Mouse (Mus musculus): ENCODE measurements around the gene Syngr2. TPM values are rescaled to one million over a fixed set of nuclear protein-coding genes. Genes with fewer than 3 reads are reported as not detected.

Gene Syngr2
- total and polyA plus RNA-seq, 2 experiments from 2014 or later = 14.0 to 25.3 TPM

- WGBS = 12% methylated on average over 38 of the region's 38 CpGs
- peak; percentile 48; the same call in 1 of the 2 replicates for ATAC-seq (ENCODE audit: low FRiP score)
- Histone ChIP-seq H3K4me1 (ENCODE audit: insufficient read depth, low read length) (no peaks in the 10 kb centered on the region; the same call in 1 of the 2 replicates), H3K9me3 (ENCODE audit: low read length) (no peaks in the 10 kb centered on the region), H3K36me3 (ENCODE audit: insufficient read depth, low read length) (no peaks in the 10 kb centered on the region), H3K27me3 (ENCODE audit: insufficient read depth, low read length) (peaks cover 28% of the 10 kb centered on the region), H3K27ac (ENCODE audit: low read depth, low read length) (peak overlapping the region; percentile 57), H3K4me2 (ENCODE audit: low read depth, low read length, poor library complexity, severe bottlenecking) (peak overlapping the region; percentile 44), H3K4me3 (ENCODE audit: low read depth, low read length) (peak overlapping the region; percentile 23), H3K9ac (replicated peaks; ENCODE audit: low read length, poor library complexity, severe bottlenecking) (no peak overlapping the region)
- DNase-seq (ENCODE audit: low spot score) = peak; percentile 71
- no peak for TF ChIP-seq CTCF (IDR thresholded peaks at IDR 0.05)
Measured at GRCm38 (mm10) chr11:117779434-117780198, 29.9 kb upstream of the Syngr2 start.

- Histone ChIP-seq H3K4me3 (ENCODE audit: low read depth, low read length) (peak overlapping the region; percentile 23), H3K27me3 (ENCODE audit: insufficient read depth, low read length) (peaks cover 28% of the 10 kb centered on the region), H3K4me2 (ENCODE audit: low read depth, low read length, poor library complexity, severe bottlenecking) (peak overlapping the region; percentile 44), H3K27ac (ENCODE audit: low read depth, low read length) (peak overlapping the region; percentile 57; the same call in 1 of the 2 replicates), H3K36me3 (ENCODE audit: insufficient read depth, low read length) (no peaks in the 10 kb centered on the region), H3K9ac (replicated peaks; ENCODE audit: low read length, poor library complexity, severe bottlenecking) (no peak overlapping the region), H3K9me3 (ENCODE audit: low read length) (no peaks in the 10 kb centered on the region), H3K4me1 (ENCODE audit: insufficient read depth, low read length) (no peaks in the 10 kb centered on the region; the same call in 1 of the 2 replicates)
- TF ChIP-seq CTCF (IDR thresholded peaks at IDR 0.05) = no peak
- 2% methylated on average over 17 of the region's 17 CpGs for WGBS
- DNase-seq (ENCODE audit: low spot score) (no peak), ATAC-seq (ENCODE audit: low FRiP score) (no peak)
Measured at GRCm38 (mm10) chr11:117780199-117780515, 29.3 kb upstream of the Syngr2 start.

- H3K4me3 ChIP-seq (ENCODE audit: low read depth, low read length) = peak overlapping the region; percentile 23; the same call in 1 of the 2 replicates
- H3K27ac ChIP-seq (ENCODE audit: low read depth, low read length) = no peak overlapping the region; the same call in 1 of the 2 replicates
- WGBS = 8% methylated on average over 19 of the region's 19 CpGs
- peak overlapping the region; percentile 44 for H3K4me2 ChIP-seq (ENCODE audit: low read depth, low read length, poor library complexity, severe bottlenecking)
- TF ChIP-seq CTCF (IDR thresholded peaks at IDR 0.05) = no peak
- DNase-seq (ENCODE audit: low spot score) (no peak), ATAC-seq (ENCODE audit: low FRiP score) (no peak)
- no peaks in the 10 kb centered on the region for H3K9me3 ChIP-seq (ENCODE audit: low read length)
- no peaks in the 10 kb centered on the region; the same call in 1 of the 2 replicates for H3K4me1 ChIP-seq (ENCODE audit: insufficient read depth, low read length)
- H3K9ac ChIP-seq (replicated peaks; ENCODE audit: low read length, poor library complexity, severe bottlenecking) = no peak overlapping the region
- H3K27me3 ChIP-seq (ENCODE audit: insufficient read depth, low read length) = peaks cover 28% of the 10 kb centered on the region
- H3K36me3 ChIP-seq (ENCODE audit: insufficient read depth, low read length) = no peaks in the 10 kb centered on the region
Measured at GRCm38 (mm10) chr11:117780582-117781111, 28.8 kb upstream of the Syngr2 start.

GRCm38 (mm10) chr11:117781199-117781821, 28.2 kb upstream of the Syngr2 start:
- WGBS = 30% methylated on average over 18 of the region's 18 CpGs
- H3K27ac ChIP-seq (ENCODE audit: low read depth, low read length) = no peak overlapping the region; the same call in 1 of the 2 replicates

GRCm38 (mm10) chr11:117781993-117782704, 27.3 kb upstream of the Syngr2 start, which contains the start of the genes Tmc8 and Tmc6:
Gene Tmc8, plus strand, starts transcription at chr11:117782076.
Gene Tmc6, minus strand, starts transcription at chr11:117782198.
- no peaks in the 10 kb centered on the region; the same call in 1 of the 2 replicates for H3K4me1 ChIP-seq (ENCODE audit: insufficient read depth, low read length)
- H3K4me3 ChIP-seq (ENCODE audit: low read depth, low read length) = peak within 1 kb of the TSS; percentile 23
- no peak for TF ChIP-seq CTCF (IDR thresholded peaks at IDR 0.05)
- H3K4me2 ChIP-seq (ENCODE audit: low read depth, low read length, poor library complexity, severe bottlenecking) = peak within 1 kb of the TSS; percentile 54
- H3K36me3 ChIP-seq (ENCODE audit: insufficient read depth, low read length) = no peaks in the 10 kb centered on the region
- 53% methylated on average over 19 of the region's 24 CpGs for WGBS
- DNase-seq (ENCODE audit: low spot score) (no peak), ATAC-seq (ENCODE audit: low FRiP score) (no peak)
- H3K9me3 ChIP-seq (ENCODE audit: low read length) = no peaks in the 10 kb centered on the region
- peaks cover 28% of the 10 kb centered on the region for H3K27me3 ChIP-seq (ENCODE audit: insufficient read depth, low read length)
- H3K9ac ChIP-seq (replicated peaks; ENCODE audit: low read length, poor library complexity, severe bottlenecking) = peak within 1 kb of the TSS; percentile 33; the same call in 1 of the 2 replicates
- H3K27ac ChIP-seq (ENCODE audit: low read depth, low read length) = no peak within 1 kb of the TSS; the same call in 1 of the 2 replicates

More at GRCm38 (mm10) chr11:117781199-117781821, 28.2 kb upstream of the Syngr2 start:
- Histone ChIP-seq H3K36me3 (ENCODE audit: insufficient read depth, low read length) (no peaks in the 10 kb centered on the region), H3K9me3 (ENCODE audit: low read length) (no peaks in the 10 kb centered on the region), H3K4me1 (ENCODE audit: insufficient read depth, low read length) (no peaks in the 10 kb centered on the region; the same call in 1 of the 2 replicates), H3K9ac (replicated peaks; ENCODE audit: low read length, poor library complexity, severe bottlenecking) (no peak overlapping the region), H3K27me3 (ENCODE audit: insufficient read depth, low read length) (peaks cover 28% of the 10 kb centered on the region), H3K4me3 (ENCODE audit: low read depth, low read length) (no peak overlapping the region), H3K4me2 (ENCODE audit: low read depth, low read length, poor library complexity, severe bottlenecking) (peak overlapping the region; percentile 44; the same call in 1 of the 2 replicates)
- DNase-seq (ENCODE audit: low spot score) (peak; percentile 24), ATAC-seq (ENCODE audit: low FRiP score) (no peak)
- TF ChIP-seq CTCF (IDR thresholded peaks at IDR 0.05) = no peak
